Mouse (Mus musculus): ENCODE measurements around the gene Itsn2. TPM values are rescaled to one million over a fixed set of nuclear protein-coding genes. Genes with fewer than 3 reads are reported as not detected.
"Not testable (repeated sequence)": the region's sequence is repeated elsewhere in the genome, so short reads cannot be mapped to it uniquely, and the experiment has no call there.

The Itsn2 gene
- polyA plus RNA-seq, 1 experiment from 2014 or later: 26.9 TPM

DNA sequence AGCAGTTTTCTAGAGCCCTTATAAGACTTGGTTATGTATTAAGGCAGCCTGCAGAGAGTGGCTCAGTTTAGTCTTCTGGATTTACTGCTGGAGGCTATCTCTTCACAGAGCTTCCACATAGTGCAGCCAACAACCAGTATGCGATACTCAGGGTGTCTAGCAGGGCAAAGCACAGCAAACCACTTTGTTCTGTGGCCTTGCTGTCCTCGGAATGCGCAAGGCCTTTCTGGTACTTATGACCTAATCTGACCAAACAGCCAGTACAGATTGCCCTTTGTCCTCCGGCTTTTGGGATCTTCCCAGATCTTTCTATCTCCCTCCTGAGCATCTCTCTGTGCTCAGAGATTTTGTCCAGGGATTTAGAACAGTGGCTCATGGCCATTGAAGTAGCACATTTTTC is 93.0 kb downstream of the Itsn2 start:
- 81% methylated on average over 4 of the region's 4 CpGs for WGBS
- no peak overlapping the region for H3K9ac ChIP-seq (ENCODE audit: low read length)
- H3K4me1 ChIP-seq (replicated peaks; ENCODE audit: control insufficient read depth, insufficient read depth): no peaks in the 10 kb centered on the region

DNA sequence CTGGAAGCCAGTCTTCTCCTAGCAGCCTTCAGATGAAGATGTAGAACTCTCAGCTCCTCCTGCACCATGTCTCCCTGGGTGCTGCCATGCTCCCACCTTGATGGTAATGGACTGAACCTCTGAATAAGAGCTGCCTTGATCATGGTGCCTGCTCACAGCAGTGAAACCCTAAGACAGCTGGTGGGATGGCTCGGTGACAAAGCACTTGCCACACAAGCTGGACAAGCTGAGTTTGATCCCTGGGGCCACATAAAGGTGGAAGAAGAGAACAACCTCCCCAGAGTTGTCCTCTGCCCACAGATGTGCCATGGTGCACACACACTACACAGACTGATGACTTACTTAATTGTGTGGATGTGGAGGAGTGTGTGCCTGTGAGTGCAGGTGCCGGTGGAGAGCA is 95.9 kb downstream of the Itsn2 start:
- Histone ChIP-seq H3K4me3 (ENCODE audit: low read depth, low read length) (no peak overlapping the region), H3K4me1 (replicated peaks; ENCODE audit: control insufficient read depth, insufficient read depth) (no peaks in the 10 kb centered on the region), H3K36me3 (ENCODE audit: control insufficient read depth, insufficient read depth, low read length) (no peaks in the 10 kb centered on the region), H3K9me3 (ENCODE audit: control insufficient read depth, low read length) (no peaks in the 10 kb centered on the region), H3K9ac (ENCODE audit: low read length) (no peak overlapping the region), H3K4me2 (replicated peaks; ENCODE audit: low read depth) (no peak overlapping the region), H3K27ac (replicated peaks) (no peak overlapping the region), H3K27me3 (ENCODE audit: control insufficient read depth, insufficient read depth, low read length) (no peaks in the 10 kb centered on the region)
- 89% methylated on average over 2 of the region's 2 CpGs for WGBS
- DNase-seq (ENCODE audit: low spot score): no peak
- ATAC-seq (ENCODE audit: low FRiP score, low TSS enrichment): no peak
- TF ChIP-seq CTCF (IDR thresholded peaks at IDR 0.05; ENCODE audit: low read depth): no peak
- TF ChIP-seq EP300 (optimal IDR thresholded peaks at IDR 0.05): no peak

More for the DNA sequence above, 93.0 kb downstream of the Itsn2 start:
- Histone ChIP-seq H3K36me3 (ENCODE audit: control insufficient read depth, insufficient read depth, low read length) (no peaks in the 10 kb centered on the region; the same call in 1 of the 2 replicates), H3K9me3 (ENCODE audit: control insufficient read depth, low read length) (no peaks in the 10 kb centered on the region), H3K27me3 (ENCODE audit: control insufficient read depth, insufficient read depth, low read length) (no peaks in the 10 kb centered on the region), H3K4me3 (ENCODE audit: low read depth, low read length) (no peak overlapping the region), H3K4me2 (replicated peaks; ENCODE audit: low read depth) (no peak overlapping the region), H3K27ac (replicated peaks) (no peak overlapping the region)
- no peak for ATAC-seq (ENCODE audit: low FRiP score, low TSS enrichment)
- TF ChIP-seq CTCF (IDR thresholded peaks at IDR 0.05; ENCODE audit: low read depth) (no peak), EP300 (optimal IDR thresholded peaks at IDR 0.05) (no peak)
- DNase-seq (ENCODE audit: low spot score): no peak

- H3K9me3 ChIP-seq (ENCODE audit: control insufficient read depth, low read length): no peaks in the 10 kb centered on the region
- ATAC-seq (ENCODE audit: low FRiP score, low TSS enrichment) (no peak), DNase-seq (ENCODE audit: low spot score) (no peak)
- no peak for TF ChIP-seq EP300 (optimal IDR thresholded peaks at IDR 0.05)
- no peak for TF ChIP-seq CTCF (IDR thresholded peaks at IDR 0.05; ENCODE audit: low read depth)
- no peak overlapping the region for H3K4me3 ChIP-seq (ENCODE audit: low read depth, low read length)
- no peak overlapping the region for H3K27ac ChIP-seq (replicated peaks)
- no peak overlapping the region for H3K9ac ChIP-seq (ENCODE audit: low read length)
- H3K4me1 ChIP-seq (replicated peaks; ENCODE audit: control insufficient read depth, insufficient read depth): no peaks in the 10 kb centered on the region
- WGBS: 96% methylated on average over 14 of the region's 14 CpGs
- H3K36me3 ChIP-seq (ENCODE audit: control insufficient read depth, insufficient read depth, low read length): no peaks in the 10 kb centered on the region
- no peaks in the 10 kb centered on the region for H3K27me3 ChIP-seq (ENCODE audit: control insufficient read depth, insufficient read depth, low read length)
- H3K4me2 ChIP-seq (replicated peaks; ENCODE audit: low read depth): no peak overlapping the region
Observed at GRCm38 (mm10) chr12:4689341-4689740, 96.9 kb downstream of the Itsn2 start.

DNA sequence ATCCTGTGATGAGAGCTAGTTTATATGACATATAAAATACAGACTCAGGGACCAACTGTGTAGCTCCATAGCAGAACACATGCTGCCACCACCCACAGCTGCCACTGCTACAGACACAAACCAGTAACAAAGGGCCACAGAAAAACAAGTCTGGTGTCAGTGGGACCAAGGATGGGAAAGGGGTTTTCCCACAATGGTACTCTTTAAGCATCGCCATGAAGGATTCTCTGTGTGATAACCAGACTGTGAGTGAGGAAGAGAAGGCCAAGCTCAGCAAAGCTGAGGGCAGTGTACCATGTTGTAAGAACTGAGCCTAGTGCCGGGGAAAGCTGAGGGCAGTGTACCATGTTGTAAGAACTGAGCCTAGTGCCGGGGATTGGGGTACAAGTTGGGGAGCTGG is 98.8 kb downstream of the Itsn2 start:
- H3K4me1 ChIP-seq (replicated peaks; ENCODE audit: control insufficient read depth, insufficient read depth): no peaks in the 10 kb centered on the region
- 89% methylated on average over 3 of the region's 3 CpGs for WGBS
- no peak overlapping the region for H3K4me2 ChIP-seq (replicated peaks; ENCODE audit: low read depth)
- no peak overlapping the region for H3K9ac ChIP-seq (ENCODE audit: low read length)
- TF ChIP-seq EP300 (optimal IDR thresholded peaks at IDR 0.05): no peak
- TF ChIP-seq CTCF (IDR thresholded peaks at IDR 0.05; ENCODE audit: low read depth): no peak
- no peak overlapping the region for H3K27ac ChIP-seq (replicated peaks)
- DNase-seq (ENCODE audit: low spot score) (no peak), ATAC-seq (ENCODE audit: low FRiP score, low TSS enrichment) (no peak)
- H3K9me3 ChIP-seq (ENCODE audit: control insufficient read depth, low read length): no peaks in the 10 kb centered on the region
- no peak overlapping the region for H3K4me3 ChIP-seq (ENCODE audit: low read depth, low read length)
- no peaks in the 10 kb centered on the region for H3K27me3 ChIP-seq (ENCODE audit: control insufficient read depth, insufficient read depth, low read length)
- H3K36me3 ChIP-seq (ENCODE audit: control insufficient read depth, insufficient read depth, low read length): no peaks in the 10 kb centered on the region

- 86% methylated on average over 1 of the region's 1 CpGs for WGBS
- DNase-seq (ENCODE audit: low spot score): no peak
- H3K36me3 ChIP-seq (ENCODE audit: control insufficient read depth, insufficient read depth, low read length): peaks cover 9% of the 10 kb centered on the region; the same call in 1 of the 2 replicates
- no peaks in the 10 kb centered on the region for H3K9me3 ChIP-seq (ENCODE audit: control insufficient read depth, low read length)
- ATAC-seq (ENCODE audit: low FRiP score, low TSS enrichment): no peak
- no peak overlapping the region for H3K4me3 ChIP-seq (ENCODE audit: low read depth, low read length)
- H3K27ac ChIP-seq (replicated peaks): no peak overlapping the region
- H3K4me2 ChIP-seq (replicated peaks; ENCODE audit: low read depth): no peak overlapping the region
- no peaks in the 10 kb centered on the region for H3K4me1 ChIP-seq (replicated peaks; ENCODE audit: control insufficient read depth, insufficient read depth)
- no peak overlapping the region for H3K9ac ChIP-seq (ENCODE audit: low read length)
- no peaks in the 10 kb centered on the region for H3K27me3 ChIP-seq (ENCODE audit: control insufficient read depth, insufficient read depth, low read length)
- TF ChIP-seq EP300 (optimal IDR thresholded peaks at IDR 0.05) (no peak), CTCF (IDR thresholded peaks at IDR 0.05; ENCODE audit: low read depth) (no peak)
Observed at GRCm38 (mm10) chr12:4694534-4694933, 102.1 kb downstream of the Itsn2 start.

- not testable (repeated sequence) for DNase-seq (ENCODE audit: low spot score); H3K27ac ChIP-seq (replicated peaks); H3K36me3 ChIP-seq (ENCODE audit: control insufficient read depth, insufficient read depth, low read length); H3K4me2 ChIP-seq (replicated peaks; ENCODE audit: low read depth); H3K9me3 ChIP-seq (ENCODE audit: control insufficient read depth, low read length); H3K27me3 ChIP-seq (ENCODE audit: control insufficient read depth, insufficient read depth, low read length); H3K4me3 ChIP-seq (ENCODE audit: low read depth, low read length); H3K4me1 ChIP-seq (replicated peaks; ENCODE audit: control insufficient read depth, insufficient read depth); H3K9ac ChIP-seq (ENCODE audit: low read length)
- 34% methylated on average over 6 of the region's 6 CpGs for WGBS
- ATAC-seq (ENCODE audit: low FRiP score, low TSS enrichment): peak; percentile 59; the same call in 1 of the 2 replicates
Observed at GRCm38 (mm10) chr12:4705626-4706025, 113.2 kb downstream of the Itsn2 start.

Data from stomach, postnatal 0 days (tissue).